Mouse (Mus musculus): ENCODE measurements around the gene Sp8.

- TF ChIP-seq CTCF (IDR thresholded peaks at IDR 0.05; ENCODE audit: low read depth) (no peak), EP300 (IDR thresholded peaks at IDR 0.05; ENCODE audit: low read depth) (no peak)
These were observed 9.5 kb upstream of the Sp8 start for GRCm38 (mm10) chr12:118836411-118837341.

Measured in heart, postnatal 0 days (tissue).